Mouse (Mus musculus) leukemia stem cell, adult 10-12 weeks (primary cell): Measurements from ENCODE around the gene Traf6. TPM values are rescaled to one million over a fixed set of nuclear protein-coding genes. Genes with fewer than 3 reads are reported as not detected.

Source experiments
- polyA plus RNA-seq: library from polyadenylated mRNA; stranded (reverse); fragments of >175 nt; gene quantifications from 2 replicates; pipeline ENCODE4 v1.2.3, GENCODE M21; 2012; ENCODE audit warnings: low replicate concordance

Gene Traf6
- 0.55 and 3.1 TPM in 2 replicates for polyA plus RNA-seq

GRCm38 (mm10) chr2:101678236-101679021 lies at the start of gene Traf6:
Traf6 (plus strand) TSS chr2:101678429.

GRCm38 (mm10) chr2:101649114-101649671 lies 29.0 kb upstream of the Traf6 start, which contains the start of the genes Rag1 and B230118H07Rik:
Rag1 (minus strand) TSS chr2:101649501.
B230118H07Rik (minus strand) TSS chr2:101649532.

Other genes with a start within 250 kb of the Traf6 start
- gene Rag2, start 53.7 kb upstream of the Traf6 start, polyA plus RNA-seq = not detected in 2 replicates
- gene Rag1, start 28.9 kb upstream of the Traf6 start, polyA plus RNA-seq = not detected in 2 replicates
- gene B230118H07Rik, start 28.9 kb upstream of the Traf6 start, polyA plus RNA-seq = 0.72 TPM in 1 of 2 replicates, not detected in the other
- gene Prr5l, start 204.6 kb downstream of the Traf6 start, polyA plus RNA-seq = 1.5 and 4.8 TPM in 2 replicates
- 7.2 and 96.6 TPM in 2 replicates for gene Commd9, start 207.8 kb downstream of the Traf6 start, polyA plus RNA-seq